Mouse (Mus musculus): ENCODE measurements around the gene Bcl2. TPM values are rescaled to one million over a fixed set of nuclear protein-coding genes. Genes with fewer than 3 reads are reported as not detected.

The Bcl2 gene
- polyA plus RNA-seq, 1 experiment from 2014 or later = 10.1 TPM

Small RNA genes lying within 50 kb of the gene (microRNA-seq; reads per million reads assigned to microRNA genes)
- not detected for gene Mir3473f

Other genes starting within 250 kb of the Bcl2 start
- gene Kdsr, start 45.5 kb upstream of the Bcl2 start, polyA plus RNA-seq (2014; fragmentation: Nextera tagmentation; extraction: Ambion mirVana) = 10.4 and 11.2 TPM in 2 replicates
- 76.8 and 82.1 TPM in 2 replicates for gene Vps4b, start 82.5 kb upstream of the Bcl2 start, polyA plus RNA-seq (2014; fragmentation: Nextera tagmentation; extraction: Ambion mirVana)
- gene Serpinb5, start 146.9 kb upstream of the Bcl2 start, polyA plus RNA-seq (2014; fragmentation: Nextera tagmentation; extraction: Ambion mirVana) = not detected in 2 replicates
- not detected in 2 replicates for gene Serpinb12, start 220.2 kb upstream of the Bcl2 start, polyA plus RNA-seq (2014; fragmentation: Nextera tagmentation; extraction: Ambion mirVana)